Mouse (Mus musculus): ENCODE measurements around the gene Kif5a. TPM values are rescaled to one million over a fixed set of nuclear protein-coding genes. Genes with fewer than 3 reads are reported as not detected.

Kif5a gene
- total RNA-seq, 2 experiments from 2014 or later = 1,032 to 1,108 TPM

GRCm38 (mm10) chr10:127267318-127267717 is 4.2 kb upstream of the Kif5a start:
- DNase-seq (ENCODE audit: low spot score in 2 of 2) = no peak

DNA sequence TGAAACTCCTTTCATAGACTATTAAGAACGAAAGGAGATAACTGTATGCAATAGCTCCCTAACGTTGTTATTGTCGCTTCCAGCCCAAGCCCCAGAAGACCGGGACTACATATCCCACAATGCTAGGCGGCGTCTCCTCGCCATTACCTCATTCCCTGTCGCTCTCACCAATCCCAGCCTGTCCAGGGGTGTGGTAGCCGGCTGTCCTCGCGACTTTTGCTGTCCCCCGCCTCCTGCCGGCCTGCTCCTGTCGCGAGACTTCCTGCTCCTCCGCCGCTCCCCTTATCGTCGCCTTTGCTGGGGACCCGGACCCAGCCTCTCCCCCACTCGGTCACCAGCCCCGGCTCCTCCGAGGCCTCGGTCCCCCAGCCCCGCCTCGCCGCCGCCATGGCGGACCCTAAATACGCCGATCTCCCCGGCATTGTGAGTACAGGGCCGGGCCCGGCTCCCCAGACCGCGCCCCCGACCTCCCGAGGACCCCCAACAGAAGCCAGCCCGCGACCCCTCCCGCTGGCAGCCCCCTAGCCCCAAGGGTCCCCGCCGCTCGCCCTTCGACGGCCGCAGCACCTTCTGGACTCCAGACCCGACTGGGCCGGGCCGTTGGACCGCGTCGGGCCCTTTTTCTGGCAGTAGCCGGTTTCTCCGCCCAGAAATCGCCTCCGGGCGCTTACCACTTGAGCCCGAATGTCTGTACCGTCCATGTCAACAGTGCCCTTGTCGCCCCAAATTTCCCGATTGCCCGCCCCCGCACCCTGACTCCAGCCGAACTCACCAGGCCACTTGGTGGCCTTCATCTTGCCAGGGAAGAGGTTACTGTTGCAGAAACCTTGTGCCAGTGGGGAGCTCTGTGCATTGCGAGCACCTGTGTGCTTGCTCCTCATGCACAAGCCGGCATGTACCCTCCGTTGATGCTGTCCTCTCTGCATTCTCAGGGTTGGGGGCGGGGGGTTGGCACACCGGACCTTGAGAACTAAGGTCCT is 3.3 kb upstream of the Kif5a start, which contains the start of gene Dctn2:
Gene Dctn2 (plus strand): TSS at position 257 of the 980 bp plus-strand sequence.
- peak; percentile 94 to 95 for DNase-seq (ENCODE audit: low spot score in 2 of 2)

- no peak for DNase-seq (ENCODE audit: low spot score in 2 of 2)
These were observed 2.6 kb upstream of the Kif5a start for GRCm38 (mm10) chr10:127265727-127266111.

- DNase-seq (ENCODE audit: low spot score in 2 of 2) = no peak
These were observed 1.8 kb upstream of the Kif5a start for GRCm38 (mm10) chr10:127264971-127265370.

DNA sequence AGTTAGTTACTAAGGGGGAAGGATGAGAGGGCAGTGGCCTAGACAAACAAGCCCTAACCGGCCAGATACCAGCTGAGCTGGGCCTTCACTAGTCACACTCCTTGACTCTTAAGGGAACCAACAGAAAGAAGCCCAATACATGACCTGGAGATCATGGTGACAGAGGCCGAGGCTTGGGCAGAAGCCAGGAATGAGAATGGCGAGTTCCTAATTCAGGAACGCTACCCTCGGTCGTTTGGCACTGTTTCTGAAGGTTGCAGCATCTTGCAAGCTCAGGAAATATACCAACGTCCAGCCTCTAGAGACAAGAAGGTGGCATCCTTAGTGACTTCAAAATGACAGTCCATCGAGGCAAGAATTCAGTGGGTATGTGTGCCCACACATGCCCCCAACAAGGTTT is 1.2 kb upstream of the Kif5a start:
- no peak for DNase-seq (ENCODE audit: low spot score in 2 of 2)

GRCm38 (mm10) chr10:127263631-127264030 is 483 bp upstream of the Kif5a start:
- DNase-seq (ENCODE audit: low spot score in 2 of 2) = no peak

- no peak for DNase-seq (ENCODE audit: low spot score in 2 of 2)
These were observed 1.2 kb downstream of the Kif5a start for GRCm38 (mm10) chr10:127261706-127262547.

DNA sequence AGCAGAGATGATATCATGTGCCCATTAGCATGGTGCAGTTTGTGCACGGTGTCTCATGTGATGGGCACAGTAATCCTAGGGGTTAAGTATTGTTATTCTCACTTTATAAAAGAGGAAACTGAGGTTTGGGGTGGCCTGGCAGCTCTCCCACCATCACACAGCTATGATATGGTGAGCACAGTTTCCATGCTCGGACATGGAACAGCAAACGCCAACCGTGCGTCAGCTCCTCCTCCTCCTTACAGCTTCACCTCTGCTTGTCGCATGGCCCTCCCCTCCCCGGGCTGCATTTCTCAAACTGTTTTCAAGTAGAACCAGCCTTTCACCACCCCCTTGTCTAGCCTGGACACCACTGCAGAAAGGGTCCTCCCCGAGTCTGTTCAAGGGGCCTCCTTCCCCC is 4.7 kb downstream of the Kif5a start:
- no peak for DNase-seq (ENCODE audit: low spot score in 2 of 2)

- no peak for DNase-seq (ENCODE audit: low spot score in 2 of 2)
These were observed 5.4 kb downstream of the Kif5a start for GRCm38 (mm10) chr10:127257790-127258189.

- no peak for DNase-seq (ENCODE audit: low spot score in 2 of 2)
These were observed 7.4 kb downstream of the Kif5a start for GRCm38 (mm10) chr10:127255625-127256345.

- DNase-seq (ENCODE audit: low spot score in 2 of 2) = no peak
These were observed 12.3 kb downstream of the Kif5a start for GRCm38 (mm10) chr10:127250810-127251209.

DNA sequence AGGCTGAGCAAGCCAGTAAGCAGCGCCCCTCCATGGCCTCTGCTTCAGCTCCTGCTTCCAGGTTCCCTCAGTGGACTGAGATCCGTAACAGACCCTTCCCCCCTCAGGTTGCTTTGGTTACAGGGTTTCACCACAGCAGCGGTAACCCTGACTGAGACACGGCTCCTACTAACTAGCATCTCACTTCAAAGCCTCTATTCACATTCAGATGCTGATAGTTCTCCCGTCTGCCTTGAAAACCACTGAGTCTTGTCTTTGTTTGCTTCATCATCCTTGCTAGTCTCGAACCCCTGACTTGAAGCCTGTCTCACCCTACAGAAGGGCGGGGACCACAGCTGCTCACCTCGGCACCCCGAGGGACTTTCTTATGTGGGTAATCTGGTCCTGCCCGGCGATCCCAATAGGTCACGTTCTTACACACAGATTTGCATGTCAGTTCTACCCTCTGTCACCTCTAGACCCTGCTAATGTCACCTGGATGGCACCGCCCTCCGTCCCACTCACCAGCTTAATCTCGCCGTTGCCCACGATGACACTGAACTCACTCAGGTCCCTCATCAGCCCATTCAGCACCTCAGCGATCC is 24.8 kb downstream of the Kif5a start:
- DNase-seq (ENCODE audit: low spot score in 2 of 2) = no peak

DNA sequence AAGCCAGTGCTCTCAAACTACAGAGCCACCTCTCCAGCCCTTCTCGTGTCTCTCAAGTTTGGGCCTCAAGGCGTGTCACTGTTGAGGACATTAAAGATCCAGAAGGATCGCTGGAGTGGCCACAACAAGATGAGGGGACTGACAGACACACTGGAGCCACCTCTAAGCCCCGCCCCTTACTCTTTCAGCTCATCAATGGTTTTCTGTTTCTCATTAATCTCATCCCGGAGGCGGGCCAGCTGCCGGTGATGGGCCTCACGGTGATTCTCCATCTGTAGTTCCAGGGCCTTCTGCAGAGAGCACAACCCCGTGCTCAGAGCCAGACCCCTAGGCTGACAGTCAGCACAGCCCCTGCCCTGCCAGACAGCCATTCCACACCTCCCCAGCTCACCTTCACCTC is 26.6 kb downstream of the Kif5a start:
- DNase-seq (ENCODE audit: low spot score in 2 of 2) = no peak

DNA sequence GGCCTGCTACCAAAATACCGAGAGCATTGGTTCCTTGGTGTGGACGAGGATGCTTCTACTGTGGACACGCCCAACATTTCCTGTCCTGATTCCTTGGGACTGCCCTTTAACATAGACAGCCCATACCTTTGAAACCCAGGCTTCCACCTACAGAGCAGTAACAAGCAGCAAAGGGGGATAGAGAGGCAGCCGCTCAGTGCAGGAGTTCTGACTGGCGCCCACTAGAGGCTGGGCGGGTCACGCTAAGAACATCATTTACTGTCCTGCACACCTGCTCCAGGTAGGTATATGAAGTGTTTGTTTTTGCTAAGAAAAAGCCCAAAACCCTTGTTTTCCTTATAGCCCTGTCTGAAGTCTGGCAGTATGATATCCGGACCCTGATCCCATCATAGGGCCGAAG is 30.0 kb downstream of the Kif5a start:
- no peak for DNase-seq (ENCODE audit: low spot score in 2 of 2)

GRCm38 (mm10) chr10:127231741-127232140 is 31.4 kb downstream of the Kif5a start:
- no peak for DNase-seq (ENCODE audit: low spot score in 2 of 2)

DNA sequence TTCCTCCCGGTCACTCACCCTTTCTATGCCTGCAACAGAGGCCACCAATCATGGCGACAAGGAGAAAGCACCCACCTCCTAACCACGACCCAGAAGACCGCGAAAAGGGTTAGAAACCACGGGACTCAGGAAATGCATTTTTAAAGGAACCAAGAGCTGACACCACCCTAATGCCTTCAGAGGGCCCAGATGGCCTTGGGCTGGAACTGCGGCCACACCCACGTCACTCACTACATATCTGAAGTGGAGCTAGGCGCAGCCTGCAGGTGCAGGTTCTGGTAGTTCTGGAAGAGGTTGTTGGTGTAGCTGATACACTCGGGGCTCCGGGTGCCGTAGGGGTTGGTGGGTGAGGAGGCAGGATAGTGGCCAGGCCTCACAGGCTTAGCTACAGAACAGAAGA is 32.5 kb downstream of the Kif5a start:
- no peak for DNase-seq (ENCODE audit: low spot score in 2 of 2)

- peak in 1 of 2 experiments; percentile 57 for DNase-seq (ENCODE audit: low spot score in 2 of 2)
These were observed 34.3 kb downstream of the Kif5a start for GRCm38 (mm10) chr10:127228897-127229296.

DNA sequence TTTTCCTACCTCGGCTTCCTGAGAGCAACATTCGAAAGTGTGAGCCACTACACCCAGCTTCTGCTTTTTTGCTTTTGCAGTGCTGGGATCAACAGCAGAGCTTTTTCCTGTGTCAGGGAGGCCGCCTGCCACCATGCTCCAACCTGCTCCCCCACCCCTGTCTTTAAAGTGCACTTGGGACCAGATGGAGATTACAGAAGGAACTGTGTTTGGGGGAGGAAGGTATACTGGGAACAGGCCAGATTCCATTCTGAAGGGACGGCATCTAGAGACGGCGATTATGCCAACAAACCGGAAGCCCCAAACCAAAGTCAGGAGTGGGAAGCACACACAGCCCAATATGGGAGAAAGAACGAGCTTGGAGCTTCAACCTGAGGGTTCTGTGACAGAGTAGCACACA is 36.0 kb downstream of the Kif5a start:
- no peak for DNase-seq (ENCODE audit: low spot score in 2 of 2)

DNA sequence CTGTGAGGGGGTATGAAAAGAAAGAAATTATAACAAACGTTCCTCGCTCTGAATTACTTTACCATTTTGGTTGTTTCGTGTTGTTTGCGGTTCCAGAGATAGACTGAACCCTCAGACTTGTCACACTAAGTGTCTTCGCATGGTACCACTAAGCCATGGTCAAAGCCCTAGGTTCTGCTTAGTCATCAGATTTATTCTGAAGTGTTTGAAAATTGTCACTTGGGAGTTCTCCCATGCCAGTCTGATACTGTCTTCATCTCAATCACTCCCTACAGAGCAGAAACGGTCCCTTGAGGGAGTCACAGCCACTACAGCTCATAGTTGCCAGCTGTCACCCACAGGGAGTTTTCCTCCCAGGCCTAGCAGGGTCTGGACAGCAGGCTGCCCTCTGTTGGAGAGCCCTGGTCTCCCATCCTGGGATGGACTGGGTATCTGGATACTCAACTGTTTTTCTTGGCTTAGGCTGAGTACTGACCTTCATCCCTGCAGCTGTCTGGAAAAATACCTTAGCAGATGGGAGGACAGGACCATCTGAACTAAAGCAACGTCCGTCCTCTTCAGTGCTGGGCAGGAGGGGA is 36.7 kb downstream of the Kif5a start:
- no peak for DNase-seq (ENCODE audit: low spot score in 2 of 2)

GRCm38 (mm10) chr10:127225732-127226131 is 37.4 kb downstream of the Kif5a start:
- DNase-seq (ENCODE audit: low spot score in 2 of 2) = peak; percentile 43 to 70

Data from left cerebral cortex, adult 18-20 months (tissue).